Mouse (Mus musculus) sigmoid colon, adult 10 weeks (tissue): ENCODE measurements around the gene Pms2. TPM values are rescaled to one million over a fixed set of nuclear protein-coding genes. Genes with fewer than 3 reads are reported as not detected.

Experiments
- polyA plus RNA-seq: library from polyadenylated mRNA; stranded (reverse); fragments of 350-450 nt; fragmentation: Illumina TruSeq; extraction: RNeasy Lipid Tissue Mini Kit (QIAGEN cat#74804); gene quantifications from one replicate; pipeline ENCODE4 v1.2.3, GENCODE M21; 2014; ENCODE audit warnings: low read depth, low replicate concordance

The Pms2 gene
- polyA plus RNA-seq, result 12.6 TPM

DNA sequence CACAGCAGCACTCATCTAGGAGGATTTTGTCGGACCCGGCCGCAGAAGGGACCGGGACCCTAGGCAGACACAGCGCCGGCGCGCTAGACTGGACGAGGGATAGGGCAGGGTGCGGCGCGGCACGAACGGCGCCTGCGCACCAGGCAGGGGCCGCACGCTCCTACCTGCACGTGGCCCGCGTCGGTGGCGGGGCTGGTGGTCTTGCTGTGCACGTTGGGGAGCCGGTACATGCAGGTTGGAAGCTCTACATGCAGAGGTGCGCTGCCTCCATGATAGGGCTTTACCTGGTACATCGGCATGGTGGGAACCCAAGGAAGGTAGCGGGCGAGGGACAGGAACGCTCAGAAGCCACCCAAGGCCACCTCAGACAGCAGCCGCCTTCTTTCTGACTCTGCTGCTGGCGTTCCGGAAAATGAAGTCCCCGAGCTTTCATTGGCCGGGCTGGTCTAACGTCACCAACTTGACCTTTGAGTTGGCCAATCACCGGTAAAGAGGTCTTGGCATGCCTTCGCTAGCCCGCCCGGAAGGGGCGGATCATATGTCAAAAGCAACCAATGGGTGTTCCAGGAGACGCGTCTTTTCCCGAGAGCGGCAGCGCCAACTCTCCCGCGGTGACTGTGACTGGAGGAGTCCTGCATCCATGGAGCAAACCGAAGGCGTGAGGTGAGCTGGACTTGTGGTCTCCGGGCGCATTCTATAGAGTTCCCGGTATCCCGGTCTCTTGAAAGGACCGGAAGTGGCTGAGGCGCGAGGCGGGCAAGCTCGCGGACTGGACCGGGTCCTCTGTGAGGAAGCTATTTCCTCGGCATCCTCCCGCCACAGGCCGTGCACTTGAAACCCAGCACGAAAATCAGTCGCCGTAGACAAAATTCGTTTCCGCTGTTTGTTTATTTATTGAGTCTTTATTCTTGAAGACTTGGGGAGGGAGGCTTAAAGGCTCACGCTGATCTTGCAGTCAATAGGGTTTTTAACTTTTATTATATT, at the start of gene Pms2, which contains the start of gene Aimp2:
Gene Pms2, plus strand, starts transcription at position 548 of the 984 bp plus-strand sequence.
Gene Aimp2, minus strand, starts transcription at position 431 of the 984 bp plus-strand sequence.

GRCm38 (mm10) chr5:143897635-143898330, 12.0 kb upstream of the Pms2 start, which contains the start of gene Ankrd61:
Ankrd61 (minus strand) TSS chr5:143897685.

DNA sequence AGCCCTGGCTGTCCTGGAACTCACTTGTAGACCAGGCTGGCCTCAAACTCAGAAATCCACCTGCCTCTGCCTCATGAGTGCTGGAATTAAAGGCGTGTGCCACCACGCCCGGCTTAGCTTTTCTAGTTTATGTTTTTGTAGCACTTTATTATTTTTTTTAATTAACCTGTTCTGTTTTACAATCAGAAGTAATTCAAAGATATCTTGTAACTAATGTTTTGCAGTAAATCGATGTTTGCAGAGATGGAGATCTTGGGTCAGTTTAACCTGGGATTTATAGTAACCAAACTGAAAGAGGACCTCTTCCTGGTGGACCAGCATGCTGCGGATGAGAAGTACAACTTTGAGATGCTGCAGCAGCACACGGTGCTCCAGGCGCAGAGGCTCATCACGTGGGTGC, 18.1 kb downstream of the Pms2 start, which contains the start of gene Gm42421:
Gene Gm42421, plus strand, starts transcription at position 301 of the 400 bp plus-strand sequence.

DNA sequence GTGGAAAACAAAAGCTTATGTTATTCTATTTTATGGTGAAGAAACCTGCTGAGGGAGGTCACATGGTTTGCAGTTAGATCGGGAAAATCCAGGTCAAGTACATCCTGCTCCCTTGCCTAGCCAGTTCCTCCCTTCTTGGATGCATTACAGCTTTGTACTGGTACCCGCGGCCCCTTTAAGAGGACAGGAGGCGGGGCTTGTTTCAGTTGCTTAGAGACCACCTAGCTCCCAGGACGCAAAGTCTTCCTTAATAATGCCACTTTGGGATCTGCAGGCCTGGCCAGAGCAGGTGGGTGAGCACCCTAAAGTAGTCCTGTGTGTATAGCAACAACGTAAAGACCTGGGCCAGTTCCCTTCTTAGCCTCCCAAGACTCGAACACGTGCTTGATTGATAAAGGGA, 23.1 kb downstream of the Pms2 start, which contains the start of gene Rsph10b:
Gene Rsph10b, plus strand, starts transcription at position 205 of the 400 bp plus-strand sequence.

Other genes with a start within 250 kb of the Pms2 start
- 14.3 TPM for gene Usp42, start 177.7 kb upstream of the Pms2 start, polyA plus RNA-seq
- gene Eif2ak1, start 92.2 kb upstream of the Pms2 start, polyA plus RNA-seq, result 51.8 TPM
- not detected for gene Ankrd61, start 12.3 kb upstream of the Pms2 start, polyA plus RNA-seq
- gene Aimp2, start 117 bp upstream of the Pms2 start, polyA plus RNA-seq, result 7.0 TPM
- 1.3 TPM for gene Gm42421, start 18.2 kb downstream of the Pms2 start, polyA plus RNA-seq
- gene Rsph10b, start 23.1 kb downstream of the Pms2 start, polyA plus RNA-seq, result 0.35 TPM
- 183 TPM for gene Ccz1, start 104.9 kb downstream of the Pms2 start, polyA plus RNA-seq
- gene Ocm, start 116.7 kb downstream of the Pms2 start, polyA plus RNA-seq, result not detected
- 14.5 TPM for gene Lmtk2, start 190.5 kb downstream of the Pms2 start, polyA plus RNA-seq